Mouse (Mus musculus): ENCODE measurements at regions not wholly inside any gene's neighbourhood (a gene's known extent, or its start where the extent isn't known, plus 50 kb on each side); places are given as distances from the start of the nearest gene placed in this dataset.
A peak's percentile ranks its signal among the peaks of the same experiment; 100 is the strongest.

DNA sequence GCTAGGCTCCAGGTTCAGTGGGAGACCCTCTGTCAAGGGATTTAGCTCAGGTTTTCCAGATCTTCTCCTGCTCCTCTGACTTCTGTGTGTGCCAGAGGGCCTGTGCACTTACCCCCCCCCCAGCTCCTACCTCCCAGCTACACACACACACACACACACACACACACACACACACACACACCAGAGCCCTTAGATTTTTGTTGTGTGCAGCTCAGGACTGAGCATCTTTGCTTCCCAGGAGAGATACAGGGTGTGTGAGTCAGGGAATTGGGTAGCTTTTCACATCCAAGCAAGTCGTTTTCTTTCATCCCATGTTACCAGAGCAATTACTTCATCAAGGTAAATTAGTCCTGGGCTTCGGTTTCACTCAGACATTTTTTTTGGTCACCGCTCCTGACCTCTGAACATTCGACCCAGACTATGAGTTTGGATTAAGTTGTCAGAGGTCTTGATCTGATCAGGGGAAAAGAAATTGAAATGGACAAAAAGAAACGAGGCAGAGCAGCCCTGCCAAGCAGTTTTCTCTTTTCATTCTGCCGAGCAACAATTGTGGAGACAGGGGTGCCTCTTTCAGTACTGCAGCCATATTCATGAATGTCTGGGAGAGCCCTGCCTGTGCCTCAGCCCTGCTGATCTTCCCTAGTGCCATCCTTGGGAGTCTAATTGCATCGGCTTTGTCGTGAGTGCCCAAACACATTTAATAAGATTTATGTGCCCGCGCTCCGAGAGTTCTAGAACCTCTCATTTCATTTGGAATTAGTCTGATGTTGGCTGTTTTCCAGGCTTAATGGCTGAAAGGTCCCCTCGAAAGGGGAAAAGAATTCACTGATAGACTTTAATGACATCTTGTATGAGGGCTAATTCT lies 241.3 kb downstream of the 1500009L16Rik start:
- no peak for DNase-seq (ENCODE audit: low spot score in 2 of 2)

DNA sequence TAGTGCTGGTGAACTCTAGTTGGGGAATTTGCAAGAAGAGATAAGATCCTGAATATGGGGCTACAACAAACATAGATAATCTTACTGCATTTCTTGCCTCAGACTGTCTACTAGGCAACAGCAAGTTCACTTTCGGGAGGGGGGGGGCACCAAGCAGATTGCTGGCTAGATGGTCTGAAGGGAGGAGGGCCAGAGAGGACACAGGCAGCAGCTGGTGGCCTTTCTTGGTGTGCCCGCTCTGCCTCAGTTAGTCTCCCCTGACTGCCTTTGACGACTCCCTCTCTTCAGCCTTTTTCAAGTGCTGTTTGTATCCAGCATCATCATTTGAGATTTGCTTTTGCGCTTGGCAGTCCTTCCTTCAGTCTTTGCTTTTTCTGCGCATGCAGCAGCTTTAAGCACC lies 242.2 kb downstream of the 1500009L16Rik start:
- DNase-seq (ENCODE audit: low spot score in 2 of 2): no peak

DNA sequence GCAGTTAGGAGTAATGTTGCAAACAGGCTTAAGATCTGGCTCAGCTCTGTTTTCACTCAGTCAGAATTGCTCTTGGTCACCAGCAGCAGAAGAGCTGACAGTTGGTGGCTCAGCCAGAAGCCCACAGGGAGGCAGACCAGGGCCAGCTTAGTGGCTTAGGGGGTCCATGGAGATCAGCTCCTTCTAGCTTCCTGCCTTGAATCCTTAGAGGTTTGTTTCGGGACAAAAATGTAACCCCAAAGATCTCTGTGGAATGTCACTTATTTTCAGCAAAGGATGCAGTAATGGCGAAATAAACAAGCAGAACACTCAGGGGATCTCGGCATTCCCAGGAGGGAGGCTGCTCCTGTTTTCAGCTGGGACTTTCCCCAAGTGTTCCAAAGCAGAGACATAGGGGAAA lies 247.8 kb downstream of the 1500009L16Rik start:
- no peak for DNase-seq (ENCODE audit: low spot score in 2 of 2)

DNA sequence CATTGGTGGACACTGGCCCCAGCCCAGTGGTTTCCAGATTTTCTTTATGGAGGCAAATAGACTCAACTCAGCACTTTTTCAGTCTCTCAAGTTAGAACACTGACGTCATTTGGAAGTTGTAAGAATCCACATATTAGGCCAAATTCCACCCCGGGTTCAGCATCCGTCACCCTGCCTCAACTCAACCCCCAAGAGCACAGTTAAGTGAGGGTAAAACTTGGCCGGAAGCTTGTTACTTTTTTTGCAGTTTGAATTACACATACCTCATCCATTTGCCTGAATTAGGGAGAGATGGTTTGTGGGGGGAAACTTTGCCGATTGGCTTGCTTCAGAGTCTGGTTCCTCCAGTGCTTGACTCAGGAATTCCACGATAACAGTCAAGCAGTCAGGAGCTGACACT lies 251.9 kb downstream of the 1500009L16Rik start:
- no peak for DNase-seq (ENCODE audit: low spot score in 2 of 2)

DNA sequence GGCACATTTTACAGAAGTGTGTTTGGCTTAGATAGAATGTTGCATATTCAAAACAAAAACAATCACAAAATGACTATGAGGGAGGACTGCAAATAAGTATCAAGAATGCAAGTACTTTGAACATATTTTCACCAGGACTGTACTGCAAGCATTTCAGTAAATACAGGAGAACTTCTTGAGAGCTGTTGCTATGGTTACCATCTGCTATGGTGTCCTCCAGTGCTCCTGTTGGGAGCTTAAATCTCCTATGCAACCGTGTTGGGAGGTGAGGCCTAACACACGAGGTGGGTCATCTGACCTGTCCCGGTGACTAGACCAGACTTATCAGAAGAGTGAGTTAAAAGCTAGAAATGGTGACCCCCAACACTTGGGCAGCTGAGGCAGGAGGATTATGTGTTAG lies 253.9 kb downstream of the 1500009L16Rik start:
- DNase-seq (ENCODE audit: low spot score in 2 of 2): no peak

DNA sequence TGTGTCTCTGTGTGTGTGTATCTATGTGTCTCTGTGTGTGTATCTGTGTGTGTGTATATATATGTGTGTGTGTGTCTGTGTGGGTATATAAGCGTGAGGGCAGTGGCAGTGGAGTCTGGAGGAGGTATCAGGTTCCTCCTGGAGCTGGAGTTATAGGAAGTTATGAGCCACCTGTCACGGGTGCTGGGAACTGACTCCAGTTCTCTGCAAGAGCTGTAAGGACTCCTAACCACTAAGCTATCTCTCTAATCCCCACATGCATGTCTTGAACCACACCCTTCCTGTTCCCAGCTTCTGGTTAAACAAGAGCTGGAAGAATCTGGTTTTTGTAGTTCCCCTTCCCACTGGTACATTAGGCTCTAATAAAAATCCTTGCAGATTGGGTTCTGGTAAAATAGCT lies 257.3 kb downstream of the 1500009L16Rik start:
- no peak for DNase-seq (ENCODE audit: low spot score in 2 of 2)

DNA sequence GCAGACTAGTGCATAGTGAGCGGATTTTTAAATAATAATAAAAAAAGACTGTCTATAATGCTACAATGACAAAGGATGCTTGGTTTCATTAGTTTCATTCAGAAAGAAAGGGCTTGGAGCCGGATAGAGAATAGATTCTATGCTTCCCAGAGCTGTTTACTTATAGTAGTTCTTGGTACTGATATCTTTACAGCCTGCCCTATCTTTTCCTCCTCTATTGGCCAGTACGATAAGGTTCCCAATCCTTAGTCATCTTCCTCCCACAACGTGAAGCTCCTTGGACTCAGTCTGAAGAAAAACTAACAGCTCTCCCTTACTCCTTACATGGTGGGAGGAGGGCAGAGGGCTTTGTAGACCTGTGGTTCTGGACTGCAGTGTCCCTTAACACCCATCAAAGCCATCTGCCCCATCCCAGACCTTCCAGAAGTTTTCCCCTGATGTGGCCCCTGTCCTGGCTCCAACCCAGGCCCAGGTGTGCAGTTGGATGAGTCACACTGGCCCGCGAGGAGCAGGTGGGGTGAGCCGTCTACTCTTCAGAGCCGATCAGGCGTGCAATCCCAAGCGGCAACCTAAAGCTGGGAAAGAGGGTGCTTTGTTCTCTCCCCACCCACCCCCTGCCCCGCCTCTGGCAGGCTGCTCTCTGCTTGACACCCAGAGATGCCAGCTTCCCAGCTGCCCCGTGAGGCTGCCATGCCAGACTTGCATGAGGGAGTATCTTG lies 262.2 kb downstream of the 1500009L16Rik start:
- DNase-seq (ENCODE audit: low spot score in 2 of 2): no peak

DNA sequence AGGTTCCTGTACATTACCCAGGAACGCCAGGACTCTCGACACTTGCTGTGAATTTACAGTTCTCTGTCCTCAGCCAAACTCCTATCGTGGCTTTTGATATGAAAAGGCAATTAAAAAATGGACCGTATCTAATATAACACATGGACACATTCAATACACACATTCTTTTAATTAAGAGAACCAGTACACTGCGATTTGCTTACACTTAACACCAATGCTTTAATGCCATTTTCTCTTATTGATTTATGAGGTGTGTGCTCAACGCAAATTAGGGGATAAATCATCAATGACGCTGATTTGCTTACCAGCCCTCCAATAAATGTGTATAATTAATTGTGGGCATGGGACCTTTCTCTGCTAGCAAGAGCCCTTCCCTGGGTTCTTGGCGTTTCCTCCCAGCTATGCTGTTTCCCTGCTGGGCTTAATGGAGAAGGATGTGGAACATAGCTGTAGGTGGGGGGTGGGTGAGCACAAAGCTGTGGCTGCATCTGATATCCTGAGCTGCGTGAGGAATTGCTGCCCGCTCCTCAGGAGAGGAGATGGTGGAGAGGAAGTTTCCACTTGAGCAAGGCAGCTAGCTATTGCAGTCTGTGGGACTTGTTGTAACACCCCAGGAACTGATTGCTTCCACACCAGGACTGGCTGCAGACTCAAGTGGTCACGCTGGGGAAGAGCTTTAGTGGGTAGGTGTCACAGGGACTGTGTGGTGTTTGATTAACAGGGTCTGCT lies 270.1 kb downstream of the 1500009L16Rik start:
- no peak for DNase-seq (ENCODE audit: low spot score in 2 of 2)

DNA sequence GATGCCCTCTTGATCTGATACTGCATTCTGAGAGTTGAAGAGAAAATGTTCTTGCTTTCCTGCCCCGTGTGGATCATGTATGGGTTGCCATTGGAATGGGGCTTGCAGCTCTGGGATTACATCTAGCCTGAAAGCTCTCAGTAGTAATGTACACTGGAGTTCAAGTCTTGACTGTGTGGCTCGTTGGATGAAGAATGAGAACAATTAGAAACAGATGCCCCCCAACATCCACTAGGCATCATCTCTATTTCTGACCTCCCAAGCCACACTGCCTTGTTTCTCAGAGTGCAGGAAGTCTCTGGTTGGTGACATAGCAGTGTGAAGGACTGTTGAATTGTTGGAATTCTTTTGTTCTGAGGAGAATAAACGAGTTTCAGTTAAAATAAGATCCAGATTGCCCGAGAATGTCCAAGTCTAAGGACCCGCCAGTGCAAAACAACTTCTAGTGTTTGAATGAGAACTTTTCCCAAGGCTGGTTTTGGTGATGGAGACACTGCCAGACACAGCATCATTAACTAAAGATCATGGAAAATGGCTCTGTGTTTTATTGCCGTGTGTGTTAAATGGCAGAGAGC lies 272.4 kb downstream of the 1500009L16Rik start:
- no peak for DNase-seq (ENCODE audit: low spot score in 2 of 2)

DNA sequence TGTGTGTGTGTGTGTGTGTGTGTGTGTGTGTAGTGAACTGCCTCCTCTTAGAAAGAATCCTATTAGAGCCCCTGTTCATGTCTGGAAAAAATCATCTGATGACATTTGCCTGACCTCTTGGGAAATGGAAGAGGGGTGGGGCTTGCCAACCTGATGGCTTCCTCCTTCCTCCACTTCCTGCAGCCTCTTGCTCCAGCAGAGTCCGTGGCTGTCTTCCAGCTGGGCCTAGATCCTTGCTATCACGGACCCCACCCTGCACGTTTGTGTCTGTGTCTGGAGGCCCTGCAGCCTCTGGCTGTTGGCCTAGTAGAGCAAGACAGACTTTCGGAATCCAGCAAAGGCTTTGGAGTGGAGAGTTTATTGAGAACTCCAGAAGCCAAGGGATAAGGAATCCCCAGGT lies 273.2 kb downstream of the 1500009L16Rik start:
- DNase-seq (ENCODE audit: low spot score in 2 of 2): no peak

DNA sequence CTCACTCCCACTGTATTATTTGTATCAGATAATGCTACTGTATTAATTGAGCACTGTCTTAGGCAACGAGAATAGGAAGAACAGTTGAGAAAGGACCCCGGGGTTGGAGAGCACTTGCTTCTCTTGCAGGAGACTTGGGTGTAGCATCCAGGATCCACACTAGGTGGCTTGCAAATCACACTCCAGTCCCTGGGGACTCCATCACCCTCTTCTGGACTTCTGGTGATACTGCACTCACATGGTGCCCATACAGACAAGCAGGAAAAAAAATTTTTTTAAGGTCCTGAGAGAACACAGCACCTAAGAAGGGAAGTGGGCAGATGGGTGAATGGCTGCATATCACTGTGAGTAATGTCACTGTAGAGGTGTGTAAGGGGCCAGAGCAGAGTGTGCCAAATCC lies 273.8 kb downstream of the 1500009L16Rik start:
- no peak for DNase-seq (ENCODE audit: low spot score in 2 of 2)

DNA sequence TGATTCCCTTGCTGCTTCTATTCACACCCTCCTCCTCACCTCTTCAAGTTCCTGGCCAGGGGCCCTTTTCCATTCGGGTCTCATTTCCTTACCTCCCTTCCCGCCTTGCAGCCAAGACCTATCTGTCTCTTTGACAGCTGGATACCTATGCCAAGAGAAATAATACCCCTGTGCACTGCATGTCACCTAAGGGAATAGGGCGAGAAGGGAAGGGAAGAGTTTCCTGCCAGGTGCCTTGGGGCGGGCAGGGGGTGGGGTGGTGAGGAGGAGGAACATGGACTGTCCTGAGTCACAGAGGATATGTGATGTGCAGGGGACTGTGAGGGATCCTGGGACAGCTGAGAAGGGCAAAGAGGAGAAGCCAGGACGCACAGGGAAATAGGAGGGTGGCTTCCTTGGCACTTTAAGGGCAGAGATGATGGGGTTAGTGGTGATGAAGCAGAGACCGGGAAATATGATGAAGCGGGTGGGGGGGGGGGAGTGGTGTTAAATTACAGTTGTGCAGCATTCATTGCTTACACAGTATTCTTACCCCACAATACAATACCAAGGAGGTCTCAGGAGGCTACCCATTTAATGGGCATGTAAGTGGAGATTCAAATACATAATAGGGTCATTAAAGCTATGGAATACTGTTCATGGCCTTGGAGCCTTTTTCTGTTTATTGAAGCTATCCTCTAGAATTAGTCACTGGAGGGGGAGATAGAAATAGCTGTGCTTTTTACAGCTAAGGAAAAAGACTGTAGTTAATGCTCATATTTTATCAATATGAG lies 278.0 kb downstream of the 1500009L16Rik start:
- DNase-seq (ENCODE audit: low spot score in 2 of 2): no peak

DNA sequence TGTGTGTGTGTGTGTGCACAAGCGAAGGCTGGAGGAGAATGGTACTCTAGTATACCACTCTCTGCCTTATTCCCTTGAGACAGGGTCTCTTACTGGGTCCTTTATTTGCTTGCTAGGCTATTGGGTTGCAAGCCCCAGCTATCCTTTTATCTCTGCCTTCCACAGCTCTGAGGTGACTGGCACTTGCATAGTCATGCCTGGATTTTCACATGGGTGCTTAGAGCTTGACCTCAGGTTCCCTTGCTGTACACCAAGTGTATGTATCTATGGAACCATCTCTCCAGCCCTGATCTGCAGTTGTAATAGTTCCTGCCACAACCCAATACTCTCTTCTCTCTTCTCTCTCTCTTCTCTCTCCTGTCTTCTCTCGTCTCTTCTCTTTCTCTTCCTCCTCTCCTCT lies 280.1 kb downstream of the 1500009L16Rik start:
- no peak for DNase-seq (ENCODE audit: low spot score in 2 of 2)

DNA sequence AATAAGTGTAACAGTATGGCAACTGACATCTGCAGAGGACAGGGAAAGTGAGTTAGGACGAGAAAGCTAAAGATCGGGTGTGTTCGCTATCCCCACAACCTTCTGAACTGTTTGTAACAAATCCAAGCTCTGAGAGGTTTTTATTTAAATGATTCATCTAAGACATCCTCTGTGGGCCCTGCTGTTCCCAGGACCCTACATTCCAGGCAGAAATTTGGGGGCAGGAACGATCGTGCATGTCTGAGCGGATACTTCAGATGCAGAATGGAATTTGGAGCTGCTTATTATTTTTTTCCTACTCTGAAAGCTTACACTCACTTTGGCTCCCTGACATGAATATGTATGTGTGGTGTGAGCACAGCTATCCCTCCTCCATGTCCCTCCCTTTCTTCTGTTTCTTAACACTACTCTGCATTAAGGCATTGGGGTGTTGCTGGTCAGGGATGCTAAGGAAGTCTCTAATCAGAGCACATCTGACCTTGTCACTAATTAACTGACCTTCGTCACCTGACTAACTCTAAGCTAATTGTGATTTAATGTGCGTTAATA lies 281.0 kb downstream of the 1500009L16Rik start:
- no peak for DNase-seq (ENCODE audit: low spot score in 2 of 2)

DNA sequence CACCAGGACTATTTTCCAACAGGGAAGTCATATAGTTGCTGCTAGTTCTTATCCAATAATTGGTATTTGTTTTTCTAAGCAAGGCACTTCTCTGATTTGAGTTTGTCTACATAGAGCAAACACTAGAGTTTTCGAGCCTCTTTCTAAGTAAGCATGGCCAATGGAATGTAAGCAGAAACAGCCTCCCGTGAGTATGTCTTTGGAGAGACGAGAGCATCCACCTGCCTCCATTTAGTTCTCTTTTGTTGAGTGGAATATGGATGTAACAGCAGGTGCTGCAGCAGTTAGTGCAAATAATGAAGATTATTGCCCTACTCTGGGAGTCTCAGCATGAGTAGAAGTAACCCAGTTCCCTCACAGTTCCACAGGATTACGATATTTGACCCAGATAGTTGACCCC lies 286.3 kb downstream of the 1500009L16Rik start:
- DNase-seq (ENCODE audit: low spot score in 2 of 2): no peak

DNA sequence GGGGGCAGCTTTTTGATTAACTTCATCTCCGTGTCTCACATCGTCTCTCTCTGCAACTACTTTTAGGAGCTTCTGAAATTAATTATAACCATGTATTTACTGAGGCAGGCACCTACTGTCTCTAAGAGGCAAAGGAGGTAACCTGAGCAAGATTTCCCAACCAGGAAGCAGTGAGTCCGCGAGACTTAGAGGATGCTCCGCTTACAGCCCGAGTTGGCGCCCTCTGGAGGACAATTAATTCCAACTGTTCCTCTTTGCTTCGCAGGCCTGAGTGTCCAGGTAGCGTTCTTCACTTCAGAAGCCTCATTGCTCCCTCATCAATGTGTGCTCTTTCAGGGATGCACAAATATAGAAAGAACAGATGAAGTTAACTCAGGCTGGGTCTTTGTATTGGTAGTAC lies 296.7 kb downstream of the 1500009L16Rik start:
- DNase-seq (ENCODE audit: low spot score in 2 of 2): peak; percentile 5 to 45

DNA sequence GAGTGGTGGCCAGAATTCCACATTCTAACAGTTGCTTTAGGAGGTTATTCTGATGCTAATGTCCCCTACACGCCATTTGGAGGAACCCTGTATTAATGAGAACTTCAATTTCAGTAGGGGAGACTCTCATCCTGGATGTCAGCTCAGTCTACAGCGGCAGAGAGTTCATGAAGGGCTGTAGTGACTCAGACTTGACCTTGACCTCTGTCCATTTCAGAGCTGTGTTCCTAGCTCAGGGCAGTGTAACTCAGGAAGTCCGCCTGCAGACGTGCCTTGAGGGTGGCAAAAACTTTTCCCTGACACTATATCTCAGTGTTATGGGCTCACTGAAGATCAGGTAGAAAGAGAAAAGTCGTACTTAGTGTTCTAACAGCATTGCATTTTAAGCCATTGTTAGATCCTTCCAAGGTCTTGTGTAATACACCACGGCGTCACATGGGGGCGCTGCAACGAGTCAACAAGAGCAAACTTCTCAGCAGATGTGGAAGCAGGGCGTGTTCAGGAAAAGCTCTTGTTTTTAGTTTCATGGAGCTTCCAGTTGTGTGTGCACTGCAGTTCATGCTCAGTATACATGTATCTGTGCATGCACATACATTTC lies 297.5 kb downstream of the 1500009L16Rik start:
- peak in 1 of 2 experiments; percentile 40 for DNase-seq (ENCODE audit: low spot score in 2 of 2)

DNA sequence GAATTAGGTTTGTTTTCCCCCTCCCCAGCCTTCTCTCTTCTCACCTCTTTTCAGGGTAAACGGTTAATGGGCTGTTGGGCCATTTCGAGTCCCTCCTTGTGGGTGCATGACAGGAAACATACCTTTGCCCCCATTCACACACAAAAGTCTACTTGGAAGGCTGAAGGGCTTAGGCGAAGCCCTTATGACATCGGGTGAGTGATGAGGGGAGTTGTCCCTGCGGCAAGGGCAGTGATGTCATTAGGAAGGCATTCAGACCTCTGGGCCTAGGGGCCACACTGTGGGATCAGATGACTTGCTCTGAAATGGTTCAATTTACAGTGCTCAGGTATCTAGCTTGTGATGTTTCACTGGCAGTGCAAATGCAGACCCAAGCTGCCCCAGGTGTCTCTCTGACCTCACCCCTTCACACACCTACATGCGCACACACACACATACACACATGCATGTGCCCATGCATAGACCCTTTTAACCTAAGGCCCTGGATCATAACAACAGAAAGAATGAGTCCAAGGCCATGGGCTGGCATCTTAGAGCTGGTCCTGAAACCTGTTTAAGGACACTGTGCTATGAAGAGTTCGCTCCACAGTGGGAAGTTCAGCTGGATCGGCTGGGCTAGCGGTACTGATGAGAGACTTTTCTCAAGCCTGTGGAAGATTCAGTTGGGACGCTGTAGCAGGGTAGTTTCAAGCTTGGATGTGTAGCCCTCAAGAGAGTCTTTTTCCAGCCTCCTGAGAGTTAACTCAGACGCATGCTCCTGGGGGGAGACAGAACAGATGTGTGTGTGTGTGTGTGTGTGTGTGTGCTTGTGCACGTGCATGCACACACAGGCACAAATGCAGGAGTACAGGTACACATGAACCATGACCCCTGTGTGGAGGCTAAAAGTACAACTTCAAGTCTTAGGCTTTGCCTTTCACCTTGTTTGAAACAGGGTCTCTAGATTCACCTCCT lies 298.8 kb downstream of the 1500009L16Rik start:
- no peak for DNase-seq (ENCODE audit: low spot score in 2 of 2)

DNA sequence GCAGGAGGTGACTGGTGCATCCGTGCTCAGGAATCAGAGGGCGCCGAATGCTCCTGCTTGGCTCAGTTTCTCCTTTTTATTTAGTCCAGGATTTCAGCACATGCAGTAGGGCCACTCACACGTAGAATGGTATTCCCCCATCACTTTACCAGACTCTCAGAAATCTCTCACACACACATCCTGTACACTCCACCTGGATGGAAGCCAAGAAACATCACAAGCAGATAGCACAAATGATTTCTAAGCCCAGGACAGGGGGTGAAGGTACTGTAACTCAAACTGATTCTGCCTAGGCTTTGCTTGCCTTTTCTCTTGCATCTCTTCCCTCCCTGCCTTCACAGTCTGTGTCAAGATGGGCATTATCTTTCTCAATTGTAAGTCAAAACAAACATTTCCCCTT lies 301.6 kb downstream of the 1500009L16Rik start:
- no peak for DNase-seq (ENCODE audit: low spot score in 2 of 2)

DNA sequence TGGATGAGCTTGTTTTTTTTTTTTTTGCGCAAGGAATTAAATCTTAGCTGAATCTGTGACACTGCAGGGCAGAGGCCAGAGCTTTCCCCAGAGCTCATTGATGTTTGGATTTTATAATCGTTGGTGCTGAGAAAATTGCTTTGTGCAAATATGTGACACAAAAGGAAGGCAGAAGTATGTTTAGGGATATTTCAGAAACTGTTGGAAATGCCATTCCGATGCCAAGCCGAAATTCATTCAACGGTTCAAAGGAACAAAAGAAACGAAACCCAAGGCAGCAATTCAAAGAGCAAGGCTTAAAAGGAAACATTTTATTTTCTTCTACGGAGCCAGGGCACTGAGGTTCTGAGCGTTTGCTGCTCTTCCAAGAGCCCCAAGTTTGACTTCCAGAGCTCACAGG lies 302.2 kb downstream of the 1500009L16Rik start:
- DNase-seq (ENCODE audit: low spot score in 2 of 2): no peak
